Mouse (Mus musculus) lung, embryonic 16.5 days (tissue): ENCODE measurements around the gene Anln. TPM values are rescaled to one million over a fixed set of nuclear protein-coding genes. Genes with fewer than 3 reads are reported as not detected.

Experiments used
- ATAC-seq: fragments of 200-750 bp; cut with Nextera tagmentation; 2 replicates; pipeline ENCODE4 v1.8.0; 2017; ENCODE audit warnings: low read depth, mild to moderate bottlenecking, moderate library complexity
- H3K27ac ChIP-seq: fragments of 300-500 bp; sonication (generic); 2 replicates; pipeline ENCODE4 v1.5.1; 2014; ENCODE audit warnings: mild to moderate bottlenecking, control low read depth, low read length
- H3K27me3 ChIP-seq: fragments of 300-500 bp; sonication (generic); 2 replicates; pipeline ENCODE4 v1.6.1; 2014; ENCODE audit warnings: low read depth, low read length, mixed read lengths; ENCODE audit not compliant: control insufficient read depth, insufficient read depth
- H3K36me3 ChIP-seq: fragments of 300-500 bp; sonication (generic); 2 replicates; pipeline ENCODE4 v1.6.1; 2014; ENCODE audit warnings: low read length; ENCODE audit not compliant: control insufficient read depth, insufficient read depth
- H3K4me1 ChIP-seq: fragments of 300-500 bp; sonication (generic); replicated peaks from 2 replicates; pipeline ENCODE4 v1.6.1; 2014; ENCODE audit warnings: low read length, mixed read lengths; ENCODE audit not compliant: control insufficient read depth, insufficient read depth
- H3K4me2 ChIP-seq: fragments of 300-500 bp; sonication (generic); 2 replicates; pipeline ENCODE4 v1.6.1; 2014; ENCODE audit warnings: low read depth, low read length, control low read depth
- H3K4me3 ChIP-seq: fragments of 300-500 bp; sonication (generic); 2 replicates; pipeline ENCODE4 v1.5.1; 2014; ENCODE audit warnings: mild to moderate bottlenecking, low read length, control low read depth
- H3K9ac ChIP-seq: fragments of 300-500 bp; sonication (generic); 2 replicates; pipeline ENCODE4 v1.6.1; 2014; ENCODE audit warnings: low read length, control low read depth
- H3K9me3 ChIP-seq: fragments of 300-500 bp; sonication (generic); 2 replicates; pipeline ENCODE4 v1.6.1; 2016; ENCODE audit warnings: low read length; ENCODE audit not compliant: control insufficient read depth
- WGBS: fragments of 180-500 bp; shearing (Covaris S2); extraction: QIAGEN DNeasy Blood & Tissue Kit; methylation state at CpG from one replicate; pipeline ENCODE4 v1.1.7; 2014; 5-methylcytosine and 5-hydroxymethylcytosine counted together
- polyA plus RNA-seq: library from polyadenylated mRNA; unstranded; fragments of >200 nt; fragmentation: Nextera tagmentation; extraction: Ambion mirVana; gene quantifications from 2 replicates; pipeline ENCODE4 v1.2.1, GENCODE M21; 2015

Gene Anln
- polyA plus RNA-seq: 57.9 and 62.8 TPM in 2 replicates

DNA sequence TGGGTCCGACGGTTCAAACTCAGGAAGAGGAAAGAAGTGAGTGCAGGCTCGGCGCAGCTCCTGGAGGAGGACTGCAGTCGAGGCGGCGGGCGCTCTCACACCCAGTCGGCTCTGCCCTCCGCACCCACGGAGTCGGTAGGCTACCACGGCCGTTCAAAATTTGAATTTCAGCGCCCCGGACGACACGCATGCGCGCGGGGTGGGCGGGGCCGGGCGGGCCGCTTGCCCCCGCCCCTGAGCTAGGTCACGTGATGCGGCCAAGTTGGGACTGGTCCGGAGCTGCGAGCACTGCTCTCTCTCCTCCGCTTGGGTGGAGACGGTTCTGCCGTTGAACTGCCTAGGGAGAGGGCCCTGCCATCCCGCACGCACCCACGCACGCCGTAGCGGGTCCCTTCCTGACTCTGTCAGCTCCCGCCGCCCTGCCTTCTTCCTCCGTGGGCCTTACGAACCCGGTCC is at the start of gene Anln:
TSS of gene Anln (minus strand) at position 168 of the 456 bp plus-strand sequence.
- Histone ChIP-seq H3K27ac (peak within 1 kb of the TSS; percentile 94), H3K4me1 (peaks cover 15% of the 10 kb centered on the region), H3K9ac (peak within 1 kb of the TSS; percentile 76), H3K27me3 (no peaks in the 10 kb centered on the region), H3K4me3 (peak within 1 kb of the TSS; percentile 91), H3K36me3 (no peaks in the 10 kb centered on the region), H3K9me3 (no peaks in the 10 kb centered on the region), H3K4me2 (peak within 1 kb of the TSS; percentile 72)
- WGBS: 0% methylated on average over 37 of the region's 44 CpGs
- peak; percentile 97 for ATAC-seq

- Histone ChIP-seq H3K27me3 (no peaks in the 10 kb centered on the region), H3K9ac (no peak overlapping the region), H3K4me3 (no peak overlapping the region), H3K27ac (no peak overlapping the region), H3K4me1 (peaks cover 13% of the 10 kb centered on the region), H3K4me2 (no peak overlapping the region), H3K36me3 (no peaks in the 10 kb centered on the region), H3K9me3 (no peaks in the 10 kb centered on the region)
- 80% methylated on average over 2 of the region's 2 CpGs for WGBS
- no peak for ATAC-seq
Measured at GRCm38 (mm10) chr9:22434101-22434500, 45.1 kb upstream of the Anln start.

DNA sequence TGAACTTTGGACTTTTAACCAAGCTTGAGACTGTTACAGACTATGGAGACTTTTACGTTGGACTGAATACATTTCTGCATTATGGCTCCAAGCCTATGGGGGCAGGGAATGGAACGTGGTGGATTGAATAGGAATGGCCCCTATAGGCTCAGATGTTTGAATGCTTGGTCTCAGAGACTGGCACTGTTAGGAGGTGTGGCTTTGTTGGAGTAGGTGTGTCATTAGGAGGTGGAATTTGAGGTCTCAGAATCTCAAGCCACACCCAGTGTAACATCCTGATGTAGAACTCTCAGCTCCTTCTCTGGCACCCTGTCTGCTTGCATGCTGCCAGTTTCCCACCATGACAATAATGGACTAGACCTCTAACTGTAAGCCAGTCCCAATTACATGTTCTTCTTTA is 44.2 kb upstream of the Anln start:
- 72% methylated on average over 2 of the region's 2 CpGs for WGBS
- Histone ChIP-seq H3K4me1 (peaks cover 13% of the 10 kb centered on the region), H3K4me3 (no peak overlapping the region), H3K4me2 (no peak overlapping the region), H3K36me3 (no peaks in the 10 kb centered on the region), H3K9ac (no peak overlapping the region), H3K27me3 (no peaks in the 10 kb centered on the region), H3K9me3 (no peaks in the 10 kb centered on the region), H3K27ac (no peak overlapping the region)
- ATAC-seq: no peak

DNA sequence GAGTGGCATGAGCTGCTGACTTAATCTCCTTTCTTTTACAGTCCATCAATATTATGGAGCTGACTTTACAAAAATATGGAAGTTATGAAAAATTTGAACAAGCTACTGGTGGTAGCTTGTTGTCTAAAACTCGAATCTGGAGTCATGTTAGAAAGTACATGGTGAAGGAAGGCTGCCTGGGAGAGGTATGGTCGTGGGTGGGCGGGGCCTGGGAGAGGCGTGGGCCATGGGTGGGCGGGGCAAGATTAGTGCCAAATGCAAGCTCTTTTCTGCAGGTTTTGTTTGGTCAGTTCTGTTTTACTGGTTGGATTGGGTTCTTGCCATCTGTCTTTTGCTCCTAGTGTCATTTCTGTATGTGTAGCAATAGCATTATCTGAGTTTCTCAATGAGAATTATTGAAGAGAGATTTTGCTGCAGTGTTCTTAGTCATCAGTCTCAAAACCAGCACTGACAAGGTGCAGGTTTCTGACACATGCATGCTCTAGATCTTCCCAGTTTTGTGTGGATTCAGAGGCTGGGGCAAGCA is 41.4 kb upstream of the Anln start:
- H3K9me3 ChIP-seq: no peaks in the 10 kb centered on the region
- no peak overlapping the region for H3K9ac ChIP-seq
- H3K27me3 ChIP-seq: no peaks in the 10 kb centered on the region
- WGBS: 23% methylated on average over 5 of the region's 5 CpGs
- ATAC-seq: peak; percentile 47; the same call in 1 of the 2 replicates
- H3K27ac ChIP-seq: peak overlapping the region; percentile 19
- H3K36me3 ChIP-seq: no peaks in the 10 kb centered on the region
- no peak overlapping the region for H3K4me3 ChIP-seq
- peaks cover 13% of the 10 kb centered on the region for H3K4me1 ChIP-seq
- peak overlapping the region; percentile 39 for H3K4me2 ChIP-seq

GRCm38 (mm10) chr9:22429533-22430241 is 40.7 kb upstream of the Anln start:
- WGBS: 36% methylated on average over 15 of the region's 15 CpGs
- Histone ChIP-seq H3K36me3 (no peaks in the 10 kb centered on the region), H3K9me3 (no peaks in the 10 kb centered on the region), H3K4me3 (no peak overlapping the region), H3K27ac (peak overlapping the region; percentile 19), H3K4me1 (peaks cover 13% of the 10 kb centered on the region), H3K27me3 (no peaks in the 10 kb centered on the region), H3K4me2 (peak overlapping the region; percentile 39), H3K9ac (no peak overlapping the region)
- ATAC-seq: peak; percentile 82

- no peaks in the 10 kb centered on the region for H3K27me3 ChIP-seq
- ATAC-seq: no peak
- H3K36me3 ChIP-seq: no peaks in the 10 kb centered on the region
- H3K4me3 ChIP-seq: no peak overlapping the region
- H3K9me3 ChIP-seq: no peaks in the 10 kb centered on the region
- WGBS: 71% methylated on average over 14 of the region's 14 CpGs
- no peak overlapping the region for H3K4me2 ChIP-seq
- no peak overlapping the region for H3K27ac ChIP-seq
- peaks cover 15% of the 10 kb centered on the region for H3K4me1 ChIP-seq
- H3K9ac ChIP-seq: no peak overlapping the region
Measured at GRCm38 (mm10) chr9:22428666-22429410, 39.9 kb upstream of the Anln start.

- Histone ChIP-seq H3K9ac (no peak overlapping the region), H3K9me3 (no peaks in the 10 kb centered on the region), H3K4me1 (peaks cover 15% of the 10 kb centered on the region), H3K36me3 (no peaks in the 10 kb centered on the region), H3K4me2 (no peak overlapping the region), H3K27me3 (no peaks in the 10 kb centered on the region), H3K4me3 (no peak overlapping the region), H3K27ac (no peak overlapping the region)
- WGBS: 90% methylated on average over 2 of the region's 4 CpGs
- no peak for ATAC-seq
Measured at GRCm38 (mm10) chr9:22428028-22428665, 39.2 kb upstream of the Anln start.

DNA sequence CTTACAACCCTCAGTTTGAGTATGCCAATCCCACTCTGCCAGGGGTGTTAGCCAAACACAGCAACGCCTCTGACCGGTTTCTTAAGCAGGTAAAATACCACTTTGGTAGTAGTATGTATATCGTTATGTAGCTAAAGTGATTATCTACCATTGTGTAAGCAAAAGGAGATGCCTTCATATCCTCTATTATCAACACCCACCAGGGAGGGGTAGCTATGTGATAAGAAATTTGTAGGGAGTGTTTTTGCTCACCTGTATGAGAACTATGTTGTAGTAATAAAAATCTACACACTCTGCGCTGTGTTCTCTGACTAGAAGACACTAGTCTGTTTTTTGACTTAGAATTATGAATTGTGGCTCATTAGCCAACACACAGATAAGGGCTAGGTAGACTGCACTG is 35.7 kb upstream of the Anln start:
- no peak for ATAC-seq
- peaks cover 6% of the 10 kb centered on the region for H3K4me1 ChIP-seq
- H3K4me3 ChIP-seq: no peak overlapping the region
- H3K27me3 ChIP-seq: no peaks in the 10 kb centered on the region
- H3K4me2 ChIP-seq: no peak overlapping the region
- no peaks in the 10 kb centered on the region for H3K36me3 ChIP-seq
- 78% methylated on average over 4 of the region's 4 CpGs for WGBS
- no peaks in the 10 kb centered on the region for H3K9me3 ChIP-seq
- no peak overlapping the region for H3K9ac ChIP-seq
- no peak overlapping the region for H3K27ac ChIP-seq

GRCm38 (mm10) chr9:22424196-22424595 is 35.2 kb upstream of the Anln start:
- H3K36me3 ChIP-seq: no peaks in the 10 kb centered on the region
- no peak overlapping the region for H3K9ac ChIP-seq
- H3K27me3 ChIP-seq: no peaks in the 10 kb centered on the region
- H3K9me3 ChIP-seq: no peaks in the 10 kb centered on the region
- 0 out of 2 replicates have a peak, but pooled peaks cover 2% of the 10 kb centered on the region for H3K4me1 ChIP-seq
- H3K4me3 ChIP-seq: no peak overlapping the region
- ATAC-seq: no peak
- WGBS: 58% methylated on average over 10 of the region's 10 CpGs
- H3K4me2 ChIP-seq: no peak overlapping the region
- no peak overlapping the region for H3K27ac ChIP-seq
